Mouse (Mus musculus) testis, adult 2 months (tissue): ENCODE results near the gene Ext2. TPM values are rescaled to one million over a fixed set of nuclear protein-coding genes. Genes with fewer than 3 reads are reported as not detected.

Experiments
- H3K27ac ChIP-seq: fragments of 200-500 bp; 2 replicates; pipeline ENCODE4 v1.5.1; 2012; ENCODE audit warnings: low read depth, low read length; ENCODE audit not compliant: control insufficient read depth, insufficient read depth
- H3K27me3 ChIP-seq: fragments of 200-500 bp; 2 replicates; pipeline ENCODE4 v1.6.1; 2012; ENCODE audit warnings: mild to moderate bottlenecking, low read length, moderate library complexity; ENCODE audit not compliant: control insufficient read depth, insufficient read depth
- H3K36me3 ChIP-seq: fragments of 200-500 bp; 2 replicates; pipeline ENCODE4 v1.6.1; 2012; ENCODE audit warnings: mild to moderate bottlenecking, low read length; ENCODE audit not compliant: control insufficient read depth, insufficient read depth
- H3K4me1 ChIP-seq: fragments of 200-500 bp; 2 replicates; pipeline ENCODE4 v1.6.1; 2012; ENCODE audit warnings: low read length; ENCODE audit not compliant: control insufficient read depth, insufficient read depth
- H3K4me3 ChIP-seq: fragments of 200-500 bp; 2 replicates; pipeline ENCODE4 v1.5.1; 2012; ENCODE audit warnings: low read depth, mild to moderate bottlenecking, low read length, moderate library complexity, mixed read lengths; ENCODE audit not compliant: control insufficient read depth
- CTCF ChIP-seq: fragments of 200-500 bp; IDR thresholded peaks from 2 replicates; pipeline ENCODE4 v1.5.1; 2012; ENCODE audit warnings: low read depth, mild to moderate bottlenecking, inconsistent platforms, low read length, moderate library complexity; ENCODE audit not compliant: control insufficient read depth, insufficient read depth, insufficient replicate concordance
- POLR2A ChIP-seq: fragments of 200-500 bp; IDR thresholded peaks from 2 replicates; pipeline ENCODE4 v1.6.1; 2012; ENCODE audit warnings: low read depth, mild to moderate bottlenecking, inconsistent platforms, low read length, moderate library complexity; ENCODE audit not compliant: control insufficient read depth
- polyA plus RNA-seq: library from polyadenylated mRNA; depleted of rRNA; stranded (reverse); fragments of >200 nt; gene quantifications from 2 replicates; pipeline ENCODE4 v1.2.3, GENCODE M21; 2012

Ext2 gene
- polyA plus RNA-seq, 1 experiment = 17.6 TPM

DNA sequence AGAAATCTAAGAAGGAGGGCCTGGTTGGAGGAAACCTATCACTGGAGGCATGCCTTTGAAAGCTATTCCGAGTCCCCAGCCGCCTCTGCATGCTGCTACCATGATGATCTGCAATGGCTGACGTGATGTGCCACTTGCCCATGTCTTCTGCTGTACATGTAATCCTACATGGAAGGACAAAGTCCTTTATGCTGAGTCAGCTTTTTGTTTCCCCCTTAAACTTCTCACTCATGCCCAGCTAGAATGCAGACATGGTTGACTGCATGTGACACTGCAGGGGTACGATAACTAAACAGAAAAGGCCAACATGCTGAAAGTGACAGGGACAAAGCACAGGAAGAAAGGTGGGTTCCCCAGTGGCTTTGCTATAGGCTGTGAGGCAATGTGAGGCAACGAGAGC is 56.6 kb downstream of the Ext2 start:
- Histone ChIP-seq H3K4me3 (no peak overlapping the region), H3K27me3 (no peaks in the 10 kb centered on the region), H3K27ac (no peak overlapping the region), H3K36me3 (no peaks in the 10 kb centered on the region), H3K4me1 (no peaks in the 10 kb centered on the region)
- TF ChIP-seq POLR2A = no peak
- no peak for TF ChIP-seq CTCF

- H3K4me3 ChIP-seq = no peak overlapping the region
- H3K36me3 ChIP-seq = no peaks in the 10 kb centered on the region
- no peaks in the 10 kb centered on the region for H3K27me3 ChIP-seq
- no peaks in the 10 kb centered on the region for H3K4me1 ChIP-seq
- TF ChIP-seq CTCF (no peak), POLR2A (no peak)
- H3K27ac ChIP-seq = no peak overlapping the region
Measured at GRCm38 (mm10) chr2:93764211-93764610, 58.2 kb downstream of the Ext2 start.

DNA sequence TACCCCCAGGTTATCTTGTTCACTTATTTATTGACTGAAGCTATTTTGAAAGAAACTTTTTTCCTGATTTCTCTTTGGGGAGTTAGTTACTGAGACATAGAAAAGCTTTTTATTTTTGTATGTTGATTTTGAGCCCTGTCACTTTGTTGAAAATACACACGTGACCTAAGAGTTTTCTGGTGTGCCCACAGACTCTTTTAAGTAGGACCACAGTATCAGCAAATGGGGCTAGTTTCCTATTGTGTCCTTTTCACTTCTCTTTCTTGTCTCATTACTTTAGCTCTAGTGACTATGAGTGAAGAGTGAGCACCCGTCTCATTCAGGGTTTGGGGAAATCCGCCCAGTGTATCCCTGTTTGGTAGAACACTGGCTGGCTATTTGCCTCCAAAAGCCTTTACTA is 62.0 kb downstream of the Ext2 start:
- Histone ChIP-seq H3K4me3 (no peak overlapping the region), H3K36me3 (no peaks in the 10 kb centered on the region), H3K4me1 (no peaks in the 10 kb centered on the region), H3K27ac (no peak overlapping the region), H3K27me3 (no peaks in the 10 kb centered on the region)
- TF ChIP-seq POLR2A (no peak), CTCF (no peak)

GRCm38 (mm10) chr2:93759173-93759572 is 63.2 kb downstream of the Ext2 start:
- TF ChIP-seq POLR2A = no peak
- no peak for TF ChIP-seq CTCF
- H3K4me1 ChIP-seq = no peaks in the 10 kb centered on the region
- no peaks in the 10 kb centered on the region for H3K27me3 ChIP-seq
- H3K27ac ChIP-seq = no peak overlapping the region
- no peaks in the 10 kb centered on the region for H3K36me3 ChIP-seq
- H3K4me3 ChIP-seq = no peak overlapping the region

DNA sequence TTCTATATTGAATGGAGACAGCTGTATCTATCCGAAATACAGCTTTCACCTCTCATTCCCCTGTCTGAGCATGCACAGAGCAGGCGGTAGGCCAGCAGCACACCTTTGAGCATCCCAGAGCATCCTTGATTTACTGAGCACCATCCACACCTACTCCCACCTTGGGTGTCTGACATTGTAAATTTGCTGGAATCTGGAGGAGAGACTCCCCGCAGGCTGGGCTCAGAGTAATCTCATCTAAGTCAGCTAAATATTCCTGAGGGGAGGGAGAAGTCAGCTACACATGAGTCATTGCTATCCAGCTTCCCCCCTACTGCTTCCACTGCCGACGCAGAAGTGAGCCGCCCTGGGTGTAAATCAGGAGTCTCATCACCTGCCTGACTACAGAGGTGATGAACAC is 64.1 kb downstream of the Ext2 start:
- no peaks in the 10 kb centered on the region for H3K4me1 ChIP-seq
- H3K4me3 ChIP-seq = no peak overlapping the region
- no peaks in the 10 kb centered on the region for H3K27me3 ChIP-seq
- H3K27ac ChIP-seq = no peak overlapping the region
- no peak for TF ChIP-seq CTCF
- TF ChIP-seq POLR2A = no peak
- no peaks in the 10 kb centered on the region for H3K36me3 ChIP-seq

GRCm38 (mm10) chr2:93754366-93754765 is 68.0 kb downstream of the Ext2 start:
- Histone ChIP-seq H3K4me3 (peak overlapping the region; percentile 33), H3K36me3 (no peaks in the 10 kb centered on the region), H3K4me1 (no peaks in the 10 kb centered on the region), H3K27ac (no peak overlapping the region), H3K27me3 (no peaks in the 10 kb centered on the region)
- TF ChIP-seq POLR2A (no peak), CTCF (no peak)

DNA sequence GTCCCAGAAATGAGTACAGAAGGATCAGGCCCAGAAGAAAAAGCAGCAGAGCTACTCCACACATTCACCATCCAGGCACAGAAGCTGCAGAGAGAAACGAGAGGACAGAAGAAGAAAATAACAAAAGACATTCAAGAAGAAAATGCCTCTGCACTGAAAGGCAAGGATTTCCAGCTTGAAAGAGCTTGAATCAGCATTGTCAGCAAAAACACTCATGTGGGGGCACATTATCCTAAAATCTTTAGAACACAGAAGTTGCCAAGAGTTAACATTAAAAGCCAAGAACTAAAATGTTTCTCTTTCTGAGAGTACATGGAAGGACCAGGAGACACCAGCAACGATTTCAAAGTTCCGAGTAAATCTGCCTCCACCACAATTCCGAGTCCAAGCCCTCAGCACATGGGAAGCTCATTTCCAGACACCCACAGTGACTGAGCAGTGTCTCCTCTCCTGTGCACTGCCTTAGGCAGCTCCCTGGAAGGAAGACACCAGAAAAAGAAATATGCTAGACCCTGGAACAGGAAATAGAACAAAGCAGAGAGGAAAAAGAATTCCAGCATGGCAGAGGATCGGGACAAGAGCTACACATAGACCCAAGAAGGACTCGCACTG is 69.1 kb downstream of the Ext2 start:
- Histone ChIP-seq H3K27ac (no peak overlapping the region; the same call in none of the 2 replicates), H3K27me3 (no peaks in the 10 kb centered on the region), H3K4me1 (no peaks in the 10 kb centered on the region), H3K36me3 (no peaks in the 10 kb centered on the region), H3K4me3 (no peak overlapping the region)
- TF ChIP-seq POLR2A = no peak
- TF ChIP-seq CTCF = no peak

DNA sequence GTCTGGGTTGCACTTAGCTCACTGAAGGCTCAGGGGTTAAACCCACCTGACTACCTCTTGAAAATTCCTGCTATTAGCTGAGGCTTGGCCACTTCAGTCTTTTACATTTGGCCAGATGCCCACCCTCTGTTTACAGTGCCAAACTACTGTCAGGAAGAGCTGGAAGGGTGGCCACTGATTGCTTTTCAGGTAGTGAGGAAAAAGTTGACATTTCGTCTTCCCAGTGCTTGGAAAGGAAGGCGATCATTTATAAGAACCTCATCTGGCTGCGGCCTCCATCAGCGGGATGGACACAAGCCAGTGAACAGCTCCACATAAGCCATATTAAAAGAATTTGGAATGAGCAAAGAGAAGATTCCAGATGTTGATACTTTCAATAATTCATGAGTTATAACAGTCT is 72.7 kb downstream of the Ext2 start:
- Histone ChIP-seq H3K4me3 (no peak overlapping the region), H3K4me1 (no peaks in the 10 kb centered on the region)

More for the DNA sequence above, 72.7 kb downstream of the Ext2 start:
- H3K27me3 ChIP-seq = no peaks in the 10 kb centered on the region
- no peaks in the 10 kb centered on the region for H3K36me3 ChIP-seq
- no peak overlapping the region for H3K27ac ChIP-seq
- TF ChIP-seq POLR2A = no peak
- no peak for TF ChIP-seq CTCF
